Mouse (Mus musculus): ENCODE results near the gene Fam196b. TPM values are rescaled to one million over a fixed set of nuclear protein-coding genes. Genes with fewer than 3 reads are reported as not detected.
A peak's percentile ranks its signal among the peaks of the same experiment; 100 is the strongest.

Fam196b gene
- polyA plus RNA-seq (2015; fragmentation: Nextera tagmentation; extraction: Ambion mirVana): 3.6 and 5.1 TPM in 2 replicates

GRCm38 (mm10) chr11:34314534-34315379 lies at the start of gene Fam196b:
Fam196b (plus strand) TSS chr11:34314822.
- 0 out of 2 replicates have a peak within 1 kb of the TSS, but pooled peaks have one; percentile 60 for H3K27ac ChIP-seq (ENCODE audit: low read depth, low read length)
- H3K4me3 ChIP-seq (ENCODE audit: low read length): peak within 1 kb of the TSS; percentile 48
- peak within 1 kb of the TSS; percentile 67 for H3K9ac ChIP-seq (ENCODE audit: low read depth, low read length)
- no peaks in the 10 kb centered on the region for H3K36me3 ChIP-seq (ENCODE audit: control insufficient read depth, insufficient read depth, low read length)
- peaks cover 17% of the 10 kb centered on the region for H3K4me1 ChIP-seq (ENCODE audit: control insufficient read depth, insufficient read depth, low read depth, low read length)
- 1% methylated on average over 13 of the region's 13 CpGs for WGBS
- H3K9me3 ChIP-seq (ENCODE audit: control insufficient read depth, low read length): no peaks in the 10 kb centered on the region
- ATAC-seq: peak; percentile 74
- no peaks in the 10 kb centered on the region for H3K27me3 ChIP-seq (replicated peaks; ENCODE audit: control insufficient read depth, insufficient read depth, low read length)
- peak within 1 kb of the TSS; percentile 64 for H3K4me2 ChIP-seq (ENCODE audit: low read length)

- 0 out of 2 replicates have a peak, but pooled peaks have one; percentile 46 for ATAC-seq
- Histone ChIP-seq H3K4me1 (ENCODE audit: control insufficient read depth, insufficient read depth, low read depth, low read length) (no peaks in the 10 kb centered on the region), H3K4me3 (ENCODE audit: low read length) (no peak overlapping the region), H3K36me3 (ENCODE audit: control insufficient read depth, insufficient read depth, low read length) (no peaks in the 10 kb centered on the region), H3K9ac (ENCODE audit: low read depth, low read length) (no peak overlapping the region), H3K9me3 (ENCODE audit: control insufficient read depth, low read length) (no peaks in the 10 kb centered on the region), H3K27me3 (replicated peaks; ENCODE audit: control insufficient read depth, insufficient read depth, low read length) (no peaks in the 10 kb centered on the region), H3K27ac (ENCODE audit: low read depth, low read length) (no peak overlapping the region), H3K4me2 (ENCODE audit: low read length) (no peak overlapping the region)
- WGBS: 35% methylated on average over 10 of the region's 10 CpGs
These were observed 42.6 kb upstream of the Fam196b start for GRCm38 (mm10) chr11:34272016-34272415.

GRCm38 (mm10) chr11:34275941-34276340 lies 38.7 kb upstream of the Fam196b start:
- 36% methylated on average over 2 of the region's 2 CpGs for WGBS
- Histone ChIP-seq H3K4me3 (ENCODE audit: low read length) (no peak overlapping the region), H3K27me3 (replicated peaks; ENCODE audit: control insufficient read depth, insufficient read depth, low read length) (0 out of 2 replicates have a peak, but pooled peaks cover 2% of the 10 kb centered on the region), H3K9ac (ENCODE audit: low read depth, low read length) (no peak overlapping the region), H3K4me2 (ENCODE audit: low read length) (no peak overlapping the region; the same call in 1 of the 2 replicates), H3K36me3 (ENCODE audit: control insufficient read depth, insufficient read depth, low read length) (no peaks in the 10 kb centered on the region), H3K27ac (ENCODE audit: low read depth, low read length) (no peak overlapping the region), H3K9me3 (ENCODE audit: control insufficient read depth, low read length) (no peaks in the 10 kb centered on the region), H3K4me1 (ENCODE audit: control insufficient read depth, insufficient read depth, low read depth, low read length) (no peaks in the 10 kb centered on the region)
- no peak for ATAC-seq

- H3K4me3 ChIP-seq (ENCODE audit: low read length): no peak overlapping the region
- H3K4me1 ChIP-seq (ENCODE audit: control insufficient read depth, insufficient read depth, low read depth, low read length): no peaks in the 10 kb centered on the region
- 22% methylated on average over 14 of the region's 14 CpGs for WGBS
- H3K36me3 ChIP-seq (ENCODE audit: control insufficient read depth, insufficient read depth, low read length): no peaks in the 10 kb centered on the region
- ATAC-seq: peak; percentile 81
- H3K9me3 ChIP-seq (ENCODE audit: control insufficient read depth, low read length): no peaks in the 10 kb centered on the region
- peak overlapping the region; percentile 10; the same call in 1 of the 2 replicates for H3K9ac ChIP-seq (ENCODE audit: low read depth, low read length)
- H3K27ac ChIP-seq (ENCODE audit: low read depth, low read length): no peak overlapping the region
- peak overlapping the region; percentile 41 for H3K4me2 ChIP-seq (ENCODE audit: low read length)
- 0 out of 2 replicates have a peak, but pooled peaks cover 2% of the 10 kb centered on the region for H3K27me3 ChIP-seq (replicated peaks; ENCODE audit: control insufficient read depth, insufficient read depth, low read length)
These were observed 38.1 kb upstream of the Fam196b start for GRCm38 (mm10) chr11:34276363-34277046.

- Histone ChIP-seq H3K27ac (ENCODE audit: low read depth, low read length) (no peak overlapping the region), H3K27me3 (replicated peaks; ENCODE audit: control insufficient read depth, insufficient read depth, low read length) (0 out of 2 replicates have a peak, but pooled peaks cover 2% of the 10 kb centered on the region), H3K36me3 (ENCODE audit: control insufficient read depth, insufficient read depth, low read length) (no peaks in the 10 kb centered on the region), H3K4me2 (ENCODE audit: low read length) (peak overlapping the region; percentile 41; the same call in 1 of the 2 replicates), H3K4me3 (ENCODE audit: low read length) (no peak overlapping the region), H3K9ac (ENCODE audit: low read depth, low read length) (no peak overlapping the region), H3K4me1 (ENCODE audit: control insufficient read depth, insufficient read depth, low read depth, low read length) (no peaks in the 10 kb centered on the region), H3K9me3 (ENCODE audit: control insufficient read depth, low read length) (no peaks in the 10 kb centered on the region)
- ATAC-seq: no peak; the same call in 1 of the 2 replicates
- WGBS: 40% methylated on average over 3 of the region's 3 CpGs
These were observed 37.6 kb upstream of the Fam196b start for GRCm38 (mm10) chr11:34277047-34277445.

- Histone ChIP-seq H3K27me3 (replicated peaks; ENCODE audit: control insufficient read depth, insufficient read depth, low read length) (no peaks in the 10 kb centered on the region), H3K4me3 (ENCODE audit: low read length) (no peak overlapping the region), H3K4me2 (ENCODE audit: low read length) (no peak overlapping the region), H3K9ac (ENCODE audit: low read depth, low read length) (no peak overlapping the region), H3K27ac (ENCODE audit: low read depth, low read length) (no peak overlapping the region), H3K9me3 (ENCODE audit: control insufficient read depth, low read length) (no peaks in the 10 kb centered on the region), H3K36me3 (ENCODE audit: control insufficient read depth, insufficient read depth, low read length) (no peaks in the 10 kb centered on the region), H3K4me1 (ENCODE audit: control insufficient read depth, insufficient read depth, low read depth, low read length) (no peaks in the 10 kb centered on the region)
- ATAC-seq: peak; percentile 27; the same call in 1 of the 2 replicates
- 21% methylated on average over 13 of the region's 13 CpGs for WGBS
These were observed 30.4 kb upstream of the Fam196b start for GRCm38 (mm10) chr11:34284124-34284808.

- no peak for ATAC-seq
- Histone ChIP-seq H3K27ac (ENCODE audit: low read depth, low read length) (no peak overlapping the region), H3K9me3 (ENCODE audit: control insufficient read depth, low read length) (no peaks in the 10 kb centered on the region), H3K4me2 (ENCODE audit: low read length) (no peak overlapping the region), H3K36me3 (ENCODE audit: control insufficient read depth, insufficient read depth, low read length) (no peaks in the 10 kb centered on the region), H3K27me3 (replicated peaks; ENCODE audit: control insufficient read depth, insufficient read depth, low read length) (no peaks in the 10 kb centered on the region), H3K4me3 (ENCODE audit: low read length) (no peak overlapping the region), H3K4me1 (ENCODE audit: control insufficient read depth, insufficient read depth, low read depth, low read length) (no peaks in the 10 kb centered on the region; the same call in 1 of the 2 replicates), H3K9ac (ENCODE audit: low read depth, low read length) (no peak overlapping the region)
- WGBS: 38% methylated on average over 4 of the region's 4 CpGs
These were observed 24.4 kb upstream of the Fam196b start for GRCm38 (mm10) chr11:34290265-34290664.

- Histone ChIP-seq H3K4me1 (ENCODE audit: control insufficient read depth, insufficient read depth, low read depth, low read length) (no peaks in the 10 kb centered on the region; the same call in 1 of the 2 replicates), H3K27ac (ENCODE audit: low read depth, low read length) (no peak overlapping the region), H3K4me2 (ENCODE audit: low read length) (no peak overlapping the region), H3K9ac (ENCODE audit: low read depth, low read length) (no peak overlapping the region), H3K27me3 (replicated peaks; ENCODE audit: control insufficient read depth, insufficient read depth, low read length) (no peaks in the 10 kb centered on the region), H3K4me3 (ENCODE audit: low read length) (no peak overlapping the region), H3K36me3 (ENCODE audit: control insufficient read depth, insufficient read depth, low read length) (no peaks in the 10 kb centered on the region), H3K9me3 (ENCODE audit: control insufficient read depth, low read length) (no peaks in the 10 kb centered on the region)
- no peak for ATAC-seq
- WGBS: 25% methylated on average over 2 of the region's 2 CpGs
These were observed 23.9 kb upstream of the Fam196b start for GRCm38 (mm10) chr11:34290708-34291107.

Measured in hindbrain, embryonic 16.5 days (tissue).